Mouse (Mus musculus) MEL (cell line): ENCODE measurements at regions not wholly inside any gene's neighbourhood (a gene's known extent, or its start where the extent isn't known, plus 50 kb on each side); places are given as distances from the start of the nearest gene placed in this dataset.

ENCODE experiments used
- DNase-seq: peaks from one replicate; pipeline ENCODE4 v3.0.0; 2011; ENCODE audit warnings: low read depth, low spot score
- H3K27ac ChIP-seq: 2 replicates; pipeline ENCODE4 v1.5.1; 2012; ENCODE audit warnings: low read depth, mild to moderate bottlenecking, control low read depth, low read length, moderate library complexity; ENCODE audit not compliant: control insufficient read depth
- H3K27me3 ChIP-seq, 2 experiments: fragments of 150-350 bp in 1 of 2; sonication (generic) in 1 of 2; 2 replicates each; pipeline ENCODE4 v1.6.1; 2012; ENCODE audit warnings: low read length in 2 of 2, mild to moderate bottlenecking in 2 of 2, improper control_type of control experiment in 1 of 2, moderate library complexity in 1 of 2; ENCODE audit not compliant: insufficient read depth in 2 of 2, control insufficient read depth in 1 of 2
- H3K36me3 ChIP-seq, 2 experiments: 2 replicates each; pipeline ENCODE4 v1.6.1; 2012 to 2014; ENCODE audit warnings: low read length in 2 of 2, improper control_type of control experiment in 1 of 2, inconsistent platforms in 1 of 2, mild to moderate bottlenecking in 1 of 2; ENCODE audit not compliant: insufficient read depth in 2 of 2, control insufficient read depth in 1 of 2
- H3K4me1 ChIP-seq, 2 experiments: fragments of 150-350 bp in 1 of 2; sonication (generic) in 1 of 2; 2 replicates each; pipeline ENCODE4 v1.6.1; 2012; ENCODE audit warnings: low read length in 2 of 2, improper control_type of control experiment in 1 of 2, mild to moderate bottlenecking in 1 of 2; ENCODE audit not compliant: insufficient read depth in 2 of 2, control insufficient read depth in 1 of 2
- H3K4me3 ChIP-seq, 2 experiments: fragments of 150-350 bp in 1 of 2; sonication (generic) in 1 of 2; 2 replicates each; pipeline ENCODE4 v1.5.1; 2012; ENCODE audit warnings: low read depth in 2 of 2, low read length in 2 of 2, mild to moderate bottlenecking in 2 of 2, moderate library complexity in 2 of 2, control low read depth in 1 of 2, improper control_type of control experiment in 1 of 2; ENCODE audit not compliant: control insufficient read depth in 1 of 2, insufficient read depth in 1 of 2
- H3K79me2 ChIP-seq: 2 replicates; pipeline ENCODE4 v1.6.1; 2012; ENCODE audit warnings: mild to moderate bottlenecking, low read length, moderate library complexity; ENCODE audit not compliant: control insufficient read depth, poor library complexity, insufficient read depth
- H3K9ac ChIP-seq: 2 replicates; pipeline ENCODE4 v1.6.1; 2012; ENCODE audit warnings: low read depth, mild to moderate bottlenecking, control low read depth, low read length, moderate library complexity; ENCODE audit not compliant: control insufficient read depth, poor library complexity, severe bottlenecking
- H3K9me3 ChIP-seq: fragments of 150-350 bp; sonication (generic); replicated peaks from 2 replicates; pipeline ENCODE4 v1.6.1; 2012; ENCODE audit warnings: mild to moderate bottlenecking, low read length, improper control_type of control experiment, moderate library complexity; ENCODE audit not compliant: insufficient read depth
- CHD1 ChIP-seq: IDR thresholded peaks from 2 replicates; pipeline ENCODE4 v1.6.1; 2012; ENCODE audit warnings: low read depth, mild to moderate bottlenecking, inconsistent platforms, low read length, improper control_type of control experiment
- CHD2 ChIP-seq: IDR thresholded peaks from 2 replicates; pipeline ENCODE4 v1.6.1; 2011; ENCODE audit warnings: low read length, improper control_type of control experiment
- CTCF ChIP-seq, 3 experiments: IDR thresholded peaks in 2 of 3; conservative IDR thresholded peaks in 1 of 3; 2 replicates each; pipeline ENCODE4 v1.5.1; 2011 to 2012; ENCODE audit warnings: low read length in 3 of 3, low read depth in 2 of 3, mild to moderate bottlenecking in 2 of 3, improper control_type of control experiment in 1 of 3, inconsistent platforms in 1 of 3, mixed read lengths in 1 of 3, moderate library complexity in 1 of 3; ENCODE audit not compliant: control insufficient read depth in 1 of 3, insufficient read depth in 1 of 3, poor library complexity in 1 of 3, severe bottlenecking in 1 of 3
- EP300 ChIP-seq, 2 experiments: IDR thresholded peaks; 2 replicates each; pipeline ENCODE4 v1.6.1; 2011; ENCODE audit warnings: improper control_type of control experiment in 2 of 2, low read length in 2 of 2, low read depth in 1 of 2, mild to moderate bottlenecking in 1 of 2
- ETS1 ChIP-seq: IDR thresholded peaks from 2 replicates; pipeline ENCODE4 v1.6.1; 2012; ENCODE audit warnings: low read depth, mild to moderate bottlenecking, inconsistent platforms, low read length, improper control_type of control experiment, moderate library complexity
- GABPA ChIP-seq: IDR thresholded peaks from 2 replicates; pipeline ENCODE4 v1.6.1; 2012; ENCODE audit warnings: low read depth, mild to moderate bottlenecking, inconsistent platforms, low read length, improper control_type of control experiment, moderate library complexity
- KAT2A ChIP-seq: conservative IDR thresholded peaks from 2 replicates; pipeline ENCODE4 v1.6.1; 2012; ENCODE audit warnings: low read depth, low read length, improper control_type of control experiment, inconsistent platforms
- MAX ChIP-seq: IDR thresholded peaks from 2 replicates; pipeline ENCODE4 v1.6.1; 2011; ENCODE audit warnings: low read length, improper control_type of control experiment
- MEF2A ChIP-seq: IDR thresholded peaks from 2 replicates; pipeline ENCODE4 v1.6.1; 2014; ENCODE audit warnings: low read depth, mild to moderate bottlenecking, inconsistent platforms, low read length, improper control_type of control experiment; ENCODE audit not compliant: poor library complexity, insufficient replicate concordance, severe bottlenecking; ENCODE audit errors: extremely low read depth
- MXI1 ChIP-seq: IDR thresholded peaks from 2 replicates; pipeline ENCODE4 v1.6.1; 2011; ENCODE audit warnings: mild to moderate bottlenecking, low read depth, low read length, improper control_type of control experiment
- MYB ChIP-seq: IDR thresholded peaks from 2 replicates; pipeline ENCODE4 v1.6.1; 2011; ENCODE audit warnings: mild to moderate bottlenecking, low read depth, low read length, improper control_type of control experiment
- MYC ChIP-seq: IDR thresholded peaks from 2 replicates; pipeline ENCODE4 v1.6.1; 2011; ENCODE audit warnings: low read depth, mild to moderate bottlenecking, low read length, improper control_type of control experiment, moderate library complexity
- NELFE ChIP-seq: IDR thresholded peaks from 2 replicates; pipeline ENCODE4 v1.6.1; 2011; ENCODE audit warnings: low read depth, low read length, improper control_type of control experiment
- POLR2A ChIP-seq, 2 experiments: IDR thresholded peaks; 2 replicates each; pipeline ENCODE4 v1.6.1; 2011 to 2012; ENCODE audit warnings: low read length in 2 of 2, mild to moderate bottlenecking in 2 of 2, control low read depth in 1 of 2, improper control_type of control experiment in 1 of 2, low read depth in 1 of 2, moderate library complexity in 1 of 2; ENCODE audit not compliant: control insufficient read depth in 1 of 2, insufficient read depth in 1 of 2, poor library complexity in 1 of 2
- SMC3 ChIP-seq: IDR thresholded peaks from 2 replicates; pipeline ENCODE4 v1.6.1; 2011; ENCODE audit warnings: low read depth, low read length, improper control_type of control experiment
- TCF12 ChIP-seq: IDR thresholded peaks from 2 replicates; pipeline ENCODE4 v1.6.1; 2014; ENCODE audit warnings: low read depth, mild to moderate bottlenecking, inconsistent platforms, low read length, improper control_type of control experiment, moderate library complexity
- UBTF ChIP-seq: IDR thresholded peaks from 2 replicates; pipeline ENCODE4 v1.6.1; 2012; ENCODE audit warnings: low read depth, mild to moderate bottlenecking, inconsistent platforms, low read length, improper control_type of control experiment, moderate library complexity, borderline replicate concordance; ENCODE audit not compliant: insufficient read depth
- USF1 ChIP-seq: IDR thresholded peaks from 2 replicates; pipeline ENCODE4 v1.6.1; 2014; ENCODE audit warnings: low read depth, mild to moderate bottlenecking, inconsistent platforms, low read length, improper control_type of control experiment, moderate library complexity
- USF2 ChIP-seq, 2 experiments: IDR thresholded peaks; 2 replicates each; pipeline ENCODE4 v1.6.1; 2011 to 2012; ENCODE audit warnings: improper control_type of control experiment in 2 of 2, low read length in 2 of 2, borderline replicate concordance in 1 of 2, inconsistent platforms in 1 of 2, low read depth in 1 of 2, mild to moderate bottlenecking in 1 of 2; ENCODE audit not compliant: insufficient read depth in 1 of 2
- ZC3H11A ChIP-seq: IDR thresholded peaks from 2 replicates; pipeline ENCODE4 v1.6.1; 2012; ENCODE audit warnings: low read depth, mild to moderate bottlenecking, inconsistent platforms, low read length, improper control_type of control experiment

DNA sequence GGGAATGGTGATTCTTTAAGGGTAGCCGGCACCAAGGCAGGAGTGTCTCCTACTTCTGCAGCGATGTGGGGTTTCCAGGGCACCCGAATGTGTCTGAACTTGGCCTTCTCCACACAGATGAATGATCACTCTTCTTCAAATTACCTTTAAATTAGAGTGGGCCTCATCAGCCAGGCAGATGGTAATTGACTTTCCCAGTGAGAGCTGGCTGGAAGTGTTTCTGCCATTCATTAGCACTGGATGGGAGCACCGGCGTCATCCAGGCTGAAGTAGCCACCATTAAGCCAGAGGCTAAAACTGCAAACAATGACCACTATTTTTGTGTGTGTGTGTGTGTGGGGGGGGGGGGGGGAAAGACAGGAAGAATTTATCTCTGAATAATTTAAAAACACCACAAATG is 58.7 kb upstream of the Ubl3 start:
- H3K4me3 ChIP-seq: no peak overlapping the region
- no peaks in the 10 kb centered on the region for H3K4me1 ChIP-seq
- H3K27me3 ChIP-seq: no peaks in the 10 kb centered on the region
- no peak overlapping the region for H3K9ac ChIP-seq
- TF ChIP-seq UBTF: no peak
- no peak for TF ChIP-seq TCF12
- no peak for TF ChIP-seq EP300 (IDR thresholded peaks at IDR 0.05; ENCODE audit: low read depth in 1 of 2, low read length in 2 of 2)
- no peaks in the 10 kb centered on the region for H3K9me3 ChIP-seq
- DNase-seq: no peak
- no peak overlapping the region for H3K27ac ChIP-seq
- H3K79me2 ChIP-seq: no peaks in the 10 kb centered on the region
- H3K36me3 ChIP-seq: no peaks in the 10 kb centered on the region

GRCm38 (mm10) chr5:148609506-148609880 is 56.9 kb upstream of the Ubl3 start:
- TF ChIP-seq UBTF (no peak), ETS1 (no peak), CTCF (IDR thresholded peaks at IDR 0.05 in 2 of 3, conservative IDR thresholded peaks at IDR 0.05 in 1 of 3; ENCODE audit: control insufficient read depth in 1 of 3, insufficient read depth in 1 of 3, low read depth in 2 of 3, low read length in 3 of 3, poor library complexity in 1 of 3, severe bottlenecking in 1 of 3) (no peak), USF1 (no peak), CHD2 (no peak), USF2 (IDR thresholded peaks at IDR 0.05; ENCODE audit: borderline replicate concordance in 1 of 2, insufficient read depth in 1 of 2, low read depth in 1 of 2, low read length in 2 of 2) (no peak), NELFE (no peak), GABPA (no peak), KAT2A (no peak), MAX (no peak), MEF2A (no peak), MYC (no peak), SMC3 (no peak), MXI1 (no peak), ZC3H11A (no peak), CHD1 (no peak), POLR2A (IDR thresholded peaks at IDR 0.05; ENCODE audit: control insufficient read depth in 1 of 2, insufficient read depth in 1 of 2, low read depth in 1 of 2, low read length in 2 of 2, poor library complexity in 1 of 2) (no peak), MYB (no peak)

More at GRCm38 (mm10) chr5:148609506-148609880, 56.9 kb upstream of the Ubl3 start:
- no peak overlapping the region for H3K27ac ChIP-seq
- no peak overlapping the region for H3K9ac ChIP-seq
- H3K9me3 ChIP-seq: no peaks in the 10 kb centered on the region
- H3K4me1 ChIP-seq: no peaks in the 10 kb centered on the region
- H3K4me3 ChIP-seq: no peak overlapping the region
- no peaks in the 10 kb centered on the region for H3K79me2 ChIP-seq
- H3K36me3 ChIP-seq: no peaks in the 10 kb centered on the region
- no peaks in the 10 kb centered on the region for H3K27me3 ChIP-seq
- DNase-seq: no peak
